Mouse (Mus musculus) ES-E14 (cell line): ENCODE results near the gene Olfr145.

Experiments
- CHD2 ChIP-seq: IDR thresholded peaks from 2 replicates; pipeline ENCODE4 v1.6.1; 2014; ENCODE audit warnings: mild to moderate bottlenecking, low read depth, low read length, inconsistent platforms
- HCFC1 ChIP-seq: IDR thresholded peaks from 2 replicates; pipeline ENCODE4 v1.6.1; 2012; ENCODE audit warnings: low read length, inconsistent platforms, borderline replicate concordance; ENCODE audit not compliant: insufficient read depth
- MAFK ChIP-seq: IDR thresholded peaks from 2 replicates; pipeline ENCODE4 v1.6.1; 2014; ENCODE audit warnings: mild to moderate bottlenecking, low read depth, low read length, inconsistent platforms; ENCODE audit not compliant: insufficient read depth
- ZC3H11A ChIP-seq: IDR thresholded peaks from 2 replicates; pipeline ENCODE4 v1.6.1; 2012; ENCODE audit warnings: low read depth, mild to moderate bottlenecking, inconsistent platforms, low read length, borderline replicate concordance
- ZNF384 ChIP-seq: IDR thresholded peaks from 2 replicates; pipeline ENCODE4 v1.6.1; 2012; ENCODE audit warnings: low read depth, low read length, inconsistent platforms

- TF ChIP-seq CHD2 (no peak), MAFK (no peak), ZNF384 (no peak), HCFC1 (no peak), ZC3H11A (no peak)
These were observed 42.6 kb upstream of the Olfr145 start, which contains the start of gene Olfr877 for GRCm38 (mm10) chr9:37853969-37854368.
